11 mouse cellular contexts compared by ENCODE assay signal in genomic region chr1:126593044-126593805, GRCm38 (mm10).
A peak's percentile ranks its signal among the peaks of the same experiment; 100 is the strongest.
DNase-seq lines count a peak whose midpoint lies in the region; ATAC-seq lines count a peak whose summit lies in the region.
"Had no signal": no experiment of that assay in that cellular context is flagged by ENCODE, and none has a peak within 500 bp of the region (broad histone marks: within the 10 kb centered on the region; RNA-seq: fewer than 3 reads in every experiment).

No protein-coding gene starts in this region.

- ATAC-seq in midbrain, embryonic 11.5 days (ENCODE audit: low FRiP score), result no peak
- ATAC-seq in midbrain, embryonic 14.5 days (ENCODE audit: low FRiP score, low TSS enrichment), result no peak
- peak; percentile 68 for ATAC-seq in lung, embryonic 15.5 days (ENCODE audit: borderline replicate concordance, extremely low read depth, low FRiP score, low TSS enrichment)
- no peak for ATAC-seq in forebrain, embryonic 13.5 days

- no peak overlapping the region for H3K9ac ChIP-seq in midbrain, embryonic 11.5 days (ENCODE audit: low read length)
- H3K9ac ChIP-seq in midbrain, embryonic 14.5 days (replicated peaks; ENCODE audit: low read length), result no peak overlapping the region
- H3K9ac ChIP-seq in lung, embryonic 15.5 days, result no peak overlapping the region
- H3K9ac ChIP-seq in forebrain, embryonic 13.5 days, result no peak overlapping the region
- H3K9ac ChIP-seq: hindbrain, embryonic 14.5 days; limb, embryonic 12.5 days; neural tube, embryonic 12.5 days had no signal

- H3K4me1 ChIP-seq in midbrain, embryonic 11.5 days (ENCODE audit: control insufficient read depth, insufficient read depth, low read length), result peaks cover 18% of the 10 kb centered on the region
- no peaks in the 10 kb centered on the region for H3K4me1 ChIP-seq in midbrain, embryonic 14.5 days (ENCODE audit: control insufficient read depth, insufficient read depth, low read length)
- peaks cover 53% of the 10 kb centered on the region for H3K4me1 ChIP-seq in lung, embryonic 15.5 days
- peaks cover 9% of the 10 kb centered on the region for H3K4me1 ChIP-seq in forebrain, embryonic 13.5 days

- H3K36me3 ChIP-seq in midbrain, embryonic 11.5 days (ENCODE audit: control insufficient read depth, insufficient read depth, low read length), result no peaks in the 10 kb centered on the region
- no peaks in the 10 kb centered on the region for H3K36me3 ChIP-seq in midbrain, embryonic 14.5 days (ENCODE audit: control insufficient read depth, insufficient read depth, low read length)
- no peaks in the 10 kb centered on the region for H3K36me3 ChIP-seq in lung, embryonic 15.5 days
- no peaks in the 10 kb centered on the region for H3K36me3 ChIP-seq in forebrain, embryonic 13.5 days (ENCODE audit: poor library complexity, severe bottlenecking)
- H3K36me3 ChIP-seq: limb, embryonic 12.5 days; neural tube, embryonic 12.5 days had no signal

- WGBS in midbrain, embryonic 11.5 days, result 72% methylated on average over 7 of the region's 7 CpGs
- 70% methylated on average over 7 of the region's 7 CpGs for WGBS in midbrain, embryonic 14.5 days
- WGBS in lung, embryonic 15.5 days, result 15% methylated on average over 7 of the region's 7 CpGs
- 80% methylated on average over 7 of the region's 7 CpGs for WGBS in forebrain, embryonic 13.5 days

- H3K4me2 ChIP-seq in midbrain, embryonic 11.5 days, result no peak overlapping the region
- H3K4me2 ChIP-seq in midbrain, embryonic 14.5 days (ENCODE audit: low read length), result no peak overlapping the region
- H3K4me2 ChIP-seq in lung, embryonic 15.5 days, result peak overlapping the region; percentile 16; the same call in 1 of the 2 replicates
- H3K4me2 ChIP-seq in forebrain, embryonic 13.5 days, result no peak overlapping the region
- H3K4me2 ChIP-seq: hindbrain, embryonic 14.5 days; limb, embryonic 12.5 days; neural tube, embryonic 12.5 days had no signal

- H3K27ac ChIP-seq in midbrain, embryonic 11.5 days (ENCODE audit: low read depth, low read length), result no peak overlapping the region
- H3K27ac ChIP-seq in midbrain, embryonic 14.5 days (replicated peaks; ENCODE audit: low read depth, low read length), result no peak overlapping the region
- H3K27ac ChIP-seq in lung, embryonic 15.5 days, result peak overlapping the region; percentile 87
- H3K27ac ChIP-seq in forebrain, embryonic 13.5 days, result no peak overlapping the region
- H3K27ac ChIP-seq: hindbrain, embryonic 14.5 days; limb, embryonic 12.5 days; neural tube, embryonic 12.5 days had no signal

- H3K4me3 ChIP-seq in midbrain, embryonic 11.5 days (ENCODE audit: low read depth, low read length), result no peak overlapping the region
- H3K4me3 ChIP-seq in midbrain, embryonic 14.5 days (replicated peaks; ENCODE audit: low read depth, low read length), result no peak overlapping the region
- H3K4me3 ChIP-seq in lung, embryonic 15.5 days, result no peak overlapping the region
- H3K4me3 ChIP-seq in forebrain, embryonic 13.5 days, result no peak overlapping the region
- H3K4me3 ChIP-seq: limb, embryonic 12.5 days; neural tube, embryonic 12.5 days had no signal

- H3K27me3 ChIP-seq in midbrain, embryonic 11.5 days (ENCODE audit: control insufficient read depth, insufficient read depth, low read length), result no peaks in the 10 kb centered on the region
- no peaks in the 10 kb centered on the region for H3K27me3 ChIP-seq in midbrain, embryonic 14.5 days (ENCODE audit: control insufficient read depth, insufficient read depth, low read length)
- no peaks in the 10 kb centered on the region for H3K27me3 ChIP-seq in lung, embryonic 15.5 days
- no peaks in the 10 kb centered on the region for H3K27me3 ChIP-seq in forebrain, embryonic 13.5 days
- H3K27me3 ChIP-seq: limb, embryonic 12.5 days; neural tube, embryonic 12.5 days had no signal

- peak; percentile 51 for DNase-seq in adrenal gland, adult 2 months
- DNase-seq in adrenal gland, adult 8-10 months, result no peak
- DNase-seq in midbrain, embryonic 11.5 days (ENCODE audit: low spot score, missing footprints), result peak; percentile 77
- DNase-seq in midbrain, embryonic 14.5 days, result no peak
- DNase-seq in yolk sac, embryonic 10.5 days (ENCODE audit: low spot score), result peak; percentile 37
- DNase-seq in right cerebral cortex, adult 18-20 months, result no peak

- H3K9me3 ChIP-seq in midbrain, embryonic 11.5 days (ENCODE audit: control insufficient read depth, low read length), result no peaks in the 10 kb centered on the region
- no peaks in the 10 kb centered on the region for H3K9me3 ChIP-seq in midbrain, embryonic 14.5 days (ENCODE audit: control insufficient read depth, low read length)
- no peaks in the 10 kb centered on the region for H3K9me3 ChIP-seq in lung, embryonic 15.5 days
- H3K9me3 ChIP-seq in forebrain, embryonic 13.5 days (replicated peaks), result 0 out of 2 replicates have a peak, but pooled peaks cover 3% of the 10 kb centered on the region
- H3K9me3 ChIP-seq: limb, embryonic 12.5 days; neural tube, embryonic 12.5 days had no signal

Comparison
In these comparisons a context has a peak if more than half of its experiments do, and no peak if none do; other contexts are left out.
1. DNase-seq: peak in adrenal gland, adult 2 months (single experiment), midbrain, embryonic 11.5 days (single experiment) and yolk sac, embryonic 10.5 days (single experiment); none in adrenal gland, adult 8-10 months (single experiment), midbrain, embryonic 14.5 days (single experiment) and right cerebral cortex, adult 18-20 months (single experiment).